Mouse (Mus musculus): ENCODE results near the gene Chst8.
A peak's percentile ranks its signal among the peaks of the same experiment; 100 is the strongest.

Chst8 gene

DNA sequence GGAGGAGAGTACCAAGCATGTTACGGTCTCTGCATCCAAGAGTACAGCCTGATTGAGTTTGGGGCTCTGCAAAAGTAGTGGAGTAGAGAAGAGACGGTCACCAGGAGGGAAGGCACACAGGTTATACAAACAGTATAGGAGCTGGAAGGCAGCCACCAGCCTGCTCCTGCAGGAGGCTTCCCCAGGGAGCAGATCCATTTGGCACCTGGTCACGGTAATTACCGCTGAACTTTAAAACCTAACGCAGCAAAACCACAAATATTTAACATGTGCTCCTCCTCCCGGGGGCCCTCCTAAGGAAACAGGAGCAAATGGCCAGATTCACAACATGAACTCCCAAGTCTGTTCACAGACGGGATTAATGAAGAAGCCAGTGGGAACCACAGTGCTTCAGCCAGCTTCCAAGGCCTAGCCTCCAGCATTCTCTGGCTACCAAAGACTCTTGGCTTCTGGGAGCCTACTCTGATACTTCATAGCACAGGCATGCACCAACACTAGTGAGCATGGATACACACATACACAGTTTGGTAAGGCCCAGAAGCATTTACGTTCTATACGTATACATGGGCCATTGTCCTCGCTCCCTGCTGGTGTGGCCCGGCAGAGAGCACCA is 97.6 kb downstream of the Chst8 start:
- ATAC-seq (ENCODE audit: low TSS enrichment), result no peak

- ATAC-seq (ENCODE audit: low TSS enrichment), result 0 out of 2 replicates have a peak, but pooled peaks have one; percentile 38
Observed at GRCm38 (mm10) chr7:34709111-34709510, 103.4 kb downstream of the Chst8 start.

DNA sequence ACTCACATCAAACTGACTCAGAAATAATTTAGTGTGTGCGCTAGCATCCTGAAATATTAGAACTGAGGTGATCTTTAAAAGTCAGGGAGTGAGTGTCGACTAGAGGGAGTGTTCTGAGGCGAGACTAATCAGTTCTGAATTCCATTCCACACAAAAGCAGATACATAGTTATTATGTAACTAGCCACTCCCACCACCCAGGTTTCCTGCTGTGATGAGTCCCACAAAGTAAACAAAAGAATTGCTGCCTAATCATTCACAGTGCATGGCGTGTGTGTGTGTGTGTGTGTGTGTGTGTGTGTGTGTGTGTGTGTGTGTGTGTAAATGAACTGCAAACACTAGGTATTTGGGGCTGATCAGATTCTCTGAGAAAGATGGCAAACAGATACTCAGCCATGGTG is 108.1 kb downstream of the Chst8 start:
- no peak for ATAC-seq (ENCODE audit: low TSS enrichment)

- ATAC-seq (ENCODE audit: low TSS enrichment), result no peak
Observed at GRCm38 (mm10) chr7:34703437-34703836, 109.1 kb downstream of the Chst8 start.

GRCm38 (mm10) chr7:34702718-34703351 is 109.7 kb downstream of the Chst8 start:
- ATAC-seq (ENCODE audit: low TSS enrichment), result peak; percentile 62

- ATAC-seq (ENCODE audit: low TSS enrichment), result peak; percentile 69
Observed at GRCm38 (mm10) chr7:34699888-34700287, 112.6 kb downstream of the Chst8 start.

- ATAC-seq (ENCODE audit: low TSS enrichment), result no peak
Observed at GRCm38 (mm10) chr7:34698221-34698620, 114.3 kb downstream of the Chst8 start.

DNA sequence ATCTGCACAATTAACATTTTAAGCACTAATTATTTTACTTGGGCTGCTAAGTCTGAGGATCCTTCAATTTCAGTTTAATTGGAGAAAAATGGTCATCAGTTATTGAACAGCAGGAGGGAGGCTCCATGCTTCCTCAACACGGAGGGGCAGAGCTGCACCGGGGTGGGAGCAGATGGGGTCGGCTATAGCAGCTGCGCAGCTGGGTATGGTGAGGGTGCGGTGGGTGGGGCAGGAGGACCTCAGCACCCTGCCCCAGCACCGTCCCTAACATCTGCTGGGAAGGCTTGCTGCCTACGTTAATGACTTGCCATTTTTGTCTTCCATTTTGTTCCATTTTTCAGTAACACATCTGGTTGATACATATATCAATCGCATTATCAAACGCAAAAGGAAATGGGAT is 116.4 kb downstream of the Chst8 start:
- ATAC-seq (ENCODE audit: low TSS enrichment), result no peak

- ATAC-seq (ENCODE audit: low TSS enrichment), result no peak
Observed at GRCm38 (mm10) chr7:34694898-34695297, 117.6 kb downstream of the Chst8 start.

- no peak for ATAC-seq (ENCODE audit: low TSS enrichment)
Observed at GRCm38 (mm10) chr7:34693916-34694315, 118.6 kb downstream of the Chst8 start.

- no peak for ATAC-seq (ENCODE audit: low TSS enrichment)
Observed at GRCm38 (mm10) chr7:34693072-34693471, 119.4 kb downstream of the Chst8 start.

DNA sequence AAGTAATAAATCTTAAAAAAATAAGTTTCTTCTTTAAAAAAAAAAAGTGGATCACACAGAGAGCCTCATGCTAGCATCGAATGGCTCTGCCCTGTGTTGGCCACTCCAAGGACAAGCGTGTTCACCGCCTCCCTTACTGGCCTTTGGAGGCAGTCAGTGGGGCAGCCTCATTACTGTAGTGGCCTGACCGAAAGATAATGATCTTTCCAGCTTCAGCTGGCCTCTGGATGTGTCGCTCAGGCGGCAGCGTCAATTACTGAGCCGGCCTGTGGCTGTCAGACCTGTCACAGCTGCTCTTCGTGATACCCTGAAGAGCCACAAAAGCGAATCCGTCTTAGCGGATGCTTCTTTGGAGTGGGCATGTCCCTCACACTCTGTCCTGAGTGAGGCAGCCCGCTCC is 122.4 kb downstream of the Chst8 start:
- ATAC-seq (ENCODE audit: low TSS enrichment), result no peak

- no peak for ATAC-seq (ENCODE audit: low TSS enrichment)
Observed at GRCm38 (mm10) chr7:34689028-34689427, 123.5 kb downstream of the Chst8 start.

DNA sequence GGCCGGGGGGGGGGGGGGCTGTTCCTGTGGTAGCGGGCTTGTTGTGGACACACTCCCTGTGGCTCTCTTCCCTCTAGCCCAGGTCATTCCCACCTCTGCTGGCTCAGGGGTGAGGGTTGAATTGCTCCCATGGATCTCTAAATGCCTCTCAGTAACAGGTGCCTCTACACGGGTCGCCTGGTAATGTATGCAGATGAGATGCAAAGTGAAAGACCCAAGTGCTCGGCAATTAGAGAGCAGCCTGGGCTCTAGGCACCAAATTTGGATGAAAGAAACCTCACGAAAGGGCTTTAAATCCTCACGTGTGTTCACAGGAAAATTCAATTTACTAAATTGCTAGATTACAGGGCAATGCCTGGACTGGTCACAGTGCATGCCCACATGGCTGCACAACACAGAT is 126.7 kb downstream of the Chst8 start:
- no peak for ATAC-seq (ENCODE audit: low TSS enrichment)

GRCm38 (mm10) chr7:34685176-34685575 is 127.3 kb downstream of the Chst8 start:
- no peak for ATAC-seq (ENCODE audit: low TSS enrichment)

DNA sequence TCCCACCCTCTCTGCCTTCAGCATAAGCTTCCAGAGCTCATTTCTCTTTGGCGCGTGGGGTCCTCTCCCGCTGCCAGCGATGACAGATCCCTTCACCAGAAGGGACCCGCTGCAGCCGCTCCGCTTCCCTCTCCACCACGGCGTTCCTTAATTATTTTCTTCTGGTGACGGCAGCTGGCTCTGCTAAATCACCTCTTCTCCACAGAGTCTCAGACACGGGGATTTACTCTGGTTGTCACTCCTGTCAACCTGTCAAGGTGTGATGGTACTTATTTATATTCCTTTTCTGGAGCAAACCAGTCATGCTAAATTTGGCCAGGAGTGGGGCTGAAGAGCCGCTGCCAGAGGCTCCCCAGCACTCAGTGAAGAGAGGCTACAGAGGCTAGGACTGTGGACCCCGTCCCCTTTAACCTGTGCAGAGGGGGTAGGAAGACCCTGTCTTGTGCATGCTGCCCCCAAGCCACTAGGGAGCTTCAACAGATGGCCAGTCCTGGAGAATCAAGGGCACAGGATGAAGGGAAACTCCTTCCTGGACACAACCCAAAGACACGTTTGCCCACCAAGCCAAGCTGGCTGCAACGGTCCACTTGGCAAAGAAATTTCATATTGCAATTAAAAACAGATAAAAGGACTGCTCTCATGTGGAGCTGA is 131.6 kb downstream of the Chst8 start:
- no peak for ATAC-seq (ENCODE audit: low TSS enrichment)

DNA sequence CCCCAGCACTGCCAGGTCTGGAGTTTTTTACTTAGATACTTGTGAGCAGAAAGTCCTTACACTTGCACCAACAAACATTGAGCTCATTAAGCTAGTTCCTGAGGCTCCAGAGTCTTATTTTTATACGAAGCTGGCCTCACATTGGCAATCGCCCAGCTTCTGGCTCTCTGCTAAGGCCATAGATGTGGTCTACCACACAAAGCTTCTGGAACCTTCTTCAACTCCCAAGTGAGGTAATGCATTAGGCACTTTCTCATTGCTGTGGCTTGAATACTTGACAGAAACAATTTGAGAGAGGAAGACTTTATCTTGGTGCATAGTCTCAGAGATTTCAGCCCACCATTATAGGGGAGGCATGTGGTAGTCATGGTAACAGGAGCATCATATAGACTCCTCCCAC is 132.6 kb downstream of the Chst8 start:
- ATAC-seq (ENCODE audit: low TSS enrichment), result no peak

DNA sequence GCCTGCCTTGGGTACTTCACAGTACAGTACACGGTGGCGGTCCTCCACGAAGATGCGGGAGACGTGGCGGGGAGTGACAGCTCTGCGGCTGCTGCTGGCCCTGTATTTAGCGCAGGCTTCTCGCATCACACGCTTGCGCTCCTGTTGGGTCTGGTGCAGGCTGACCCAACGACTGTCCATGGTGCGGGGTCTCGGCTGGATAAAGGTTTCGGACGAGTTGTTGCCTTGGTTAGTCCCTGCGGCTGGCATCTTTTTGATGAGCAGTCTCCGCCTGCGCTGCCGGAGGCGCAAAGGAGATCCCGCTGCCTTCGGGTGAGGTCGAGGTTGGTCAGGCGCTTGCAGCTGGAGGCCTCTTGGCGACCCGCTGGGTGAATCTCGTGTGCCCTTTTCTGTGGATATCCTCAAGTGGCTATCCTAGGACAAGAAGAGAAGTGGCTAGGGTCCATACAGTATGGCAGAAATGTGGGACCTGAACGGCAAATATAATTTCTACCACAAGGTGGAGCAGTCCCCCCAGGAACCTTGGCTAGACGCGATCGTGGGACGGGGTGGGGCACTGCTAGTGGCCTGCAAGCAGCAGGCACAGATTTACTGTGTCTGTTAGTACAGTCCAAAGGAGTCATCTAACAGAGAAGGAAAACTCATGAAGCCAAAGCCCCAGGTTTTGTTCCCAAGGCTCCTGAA is 136.5 kb downstream of the Chst8 start:
- ATAC-seq (ENCODE audit: low TSS enrichment), result peak; percentile 66

- no peak for ATAC-seq (ENCODE audit: low TSS enrichment)
Observed at GRCm38 (mm10) chr7:34675120-34675790, 137.3 kb downstream of the Chst8 start.

GRCm38 (mm10) chr7:34672916-34673315 is 139.6 kb downstream of the Chst8 start:
- no peak for ATAC-seq (ENCODE audit: low TSS enrichment)

GRCm38 (mm10) chr7:34671911-34672310 is 140.6 kb downstream of the Chst8 start:
- peak; percentile 64 for ATAC-seq (ENCODE audit: low TSS enrichment)

DNA sequence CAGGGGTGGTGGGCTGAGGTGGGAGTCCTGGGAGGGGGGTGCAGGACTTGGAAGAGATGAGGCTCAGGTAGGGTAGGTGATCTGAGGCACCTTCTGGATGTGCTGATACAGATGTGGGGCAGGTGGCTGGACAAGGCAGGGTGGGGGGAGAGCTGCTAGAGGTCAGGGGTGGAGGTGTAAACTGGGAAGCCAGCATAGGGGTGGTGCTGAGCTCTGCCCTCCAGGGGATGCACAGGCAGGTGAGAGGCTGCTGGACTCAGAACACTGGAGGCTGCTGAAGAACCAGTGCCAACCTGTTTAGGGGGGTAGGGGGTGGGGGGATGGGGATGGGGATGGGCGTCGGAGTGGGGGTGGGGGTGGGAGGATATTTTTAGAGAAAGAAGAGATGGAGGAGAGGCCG is 141.7 kb downstream of the Chst8 start:
- ATAC-seq (ENCODE audit: low TSS enrichment), result no peak
